Mouse (Mus musculus) ovary, postnatal 10 days (tissue): ENCODE data around the gene Padi2.
A peak's percentile ranks its signal among the peaks of the same experiment; 100 is the strongest.

Source experiments
- DNase-seq: peaks from one replicate; pipeline ENCODE4 v3.0.0; 2022; ENCODE audit warnings: low spot score

Gene Padi2

GRCm38 (mm10) chr4:140960781-140961466 is 54.8 kb downstream of the Padi2 start, which contains the start of gene Sdhb:
Sdhb (plus strand) TSS chr4:140961203.
- DNase-seq = peak; percentile 80

DNA sequence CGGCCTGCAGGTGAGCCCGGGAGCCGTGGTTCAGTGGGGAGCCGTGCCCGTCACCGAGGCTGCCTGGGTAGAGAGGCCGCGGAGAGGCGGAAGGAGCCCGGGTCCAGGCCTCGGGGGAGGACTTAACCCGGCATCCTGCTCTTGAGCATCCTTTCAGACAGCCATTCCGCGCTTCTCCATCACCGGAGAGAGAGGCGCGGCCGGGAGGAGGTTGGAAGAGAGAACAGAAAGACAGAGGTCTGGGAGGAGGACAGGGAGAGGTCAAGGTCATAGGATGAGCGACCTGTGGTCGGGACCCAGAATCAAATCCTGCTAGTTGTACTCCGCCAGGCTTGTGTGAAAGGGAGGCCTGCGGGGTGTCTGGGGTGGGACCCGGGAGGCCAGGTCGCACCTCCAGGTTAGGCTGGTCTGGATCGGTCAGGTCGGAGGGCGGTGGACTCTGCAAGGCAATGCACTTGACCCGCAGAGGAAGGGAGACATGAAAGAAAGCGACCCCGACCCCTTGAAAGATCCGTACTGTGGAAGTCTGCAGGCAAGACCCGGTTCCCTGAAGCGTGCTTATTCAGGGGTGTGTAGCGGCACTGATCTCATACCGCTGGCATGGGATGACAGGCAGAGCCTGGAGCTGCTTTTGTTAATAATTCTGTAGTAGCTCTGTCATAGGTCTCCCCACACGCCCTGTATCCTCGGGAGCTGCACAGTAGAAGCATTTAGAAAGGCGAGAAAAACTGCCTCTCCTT is 55.5 kb downstream of the Padi2 start:
- no peak for DNase-seq

DNA sequence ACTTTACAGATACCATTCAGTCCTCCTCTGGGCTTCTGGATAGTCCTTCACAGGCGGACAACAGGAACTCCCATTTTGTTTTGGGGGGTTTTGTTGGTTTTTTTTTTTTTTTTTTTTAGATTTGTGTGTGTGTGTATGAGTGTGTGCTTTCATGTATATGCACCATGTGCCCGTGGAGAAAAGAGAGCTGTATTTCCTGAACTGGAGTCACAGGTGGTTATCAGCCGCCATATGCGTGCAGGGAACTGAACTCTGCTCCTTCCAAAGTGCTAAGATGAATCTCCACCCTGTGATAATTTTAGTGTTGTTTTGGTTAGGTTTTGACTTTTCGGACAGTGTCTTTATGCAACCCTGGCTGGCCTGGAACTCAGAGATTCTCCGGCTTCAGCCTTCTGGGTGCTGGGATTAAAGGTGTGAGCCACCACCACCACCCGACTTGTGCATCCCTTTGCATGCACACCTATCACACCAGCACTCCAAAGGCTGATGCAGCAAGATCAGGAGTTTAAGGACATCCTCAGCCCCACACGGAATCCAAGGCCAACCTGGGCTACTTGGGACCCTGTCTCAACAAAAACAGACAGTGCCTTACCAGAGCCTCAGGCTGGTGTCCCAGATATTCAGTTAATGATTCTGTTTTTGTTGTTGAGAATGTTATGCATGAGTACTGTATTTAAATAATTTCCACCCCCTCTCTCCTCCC is 56.2 kb downstream of the Padi2 start:
- no peak for DNase-seq

DNA sequence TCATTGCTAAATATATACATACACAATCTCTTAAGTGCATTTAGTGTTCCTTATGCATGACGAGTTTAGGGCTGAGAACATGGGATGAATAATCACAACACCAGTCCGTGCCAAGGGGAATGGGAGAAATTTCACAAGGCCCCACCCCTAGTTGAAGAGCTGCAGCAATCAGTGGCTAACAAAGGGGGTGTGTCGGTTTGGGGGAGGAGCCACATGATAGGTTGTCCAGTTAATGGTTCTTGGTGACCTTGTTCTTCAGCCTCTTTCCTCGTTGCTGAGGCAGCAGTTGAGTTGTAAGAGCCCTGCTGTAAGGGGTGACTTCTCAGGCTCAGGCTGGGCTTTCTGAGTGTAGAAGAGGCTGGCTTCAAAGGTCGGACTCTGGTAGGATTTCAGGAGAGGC is 56.8 kb downstream of the Padi2 start:
- DNase-seq = no peak

- DNase-seq = no peak
Measured at GRCm38 (mm10) chr4:140963941-140964597, 57.9 kb downstream of the Padi2 start.

DNA sequence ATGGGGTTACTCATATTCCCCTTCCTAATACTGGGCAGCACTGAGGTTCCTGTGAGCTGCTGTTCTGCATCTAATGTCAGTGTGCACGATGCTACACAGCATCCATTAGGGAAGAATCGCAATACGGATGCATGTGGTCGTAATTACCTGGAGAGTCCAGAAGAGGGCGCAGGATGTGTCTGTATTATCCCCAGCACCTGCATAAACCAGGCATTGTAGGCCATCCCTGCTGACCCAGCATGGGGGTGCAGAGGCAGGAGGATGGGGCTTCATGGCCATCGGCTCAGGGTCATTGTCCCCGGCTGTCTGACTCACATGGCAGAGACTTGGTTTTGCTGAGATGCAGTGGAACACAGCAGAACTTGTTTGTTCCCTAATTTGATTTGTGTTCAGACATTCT is 58.5 kb downstream of the Padi2 start:
- no peak for DNase-seq

DNA sequence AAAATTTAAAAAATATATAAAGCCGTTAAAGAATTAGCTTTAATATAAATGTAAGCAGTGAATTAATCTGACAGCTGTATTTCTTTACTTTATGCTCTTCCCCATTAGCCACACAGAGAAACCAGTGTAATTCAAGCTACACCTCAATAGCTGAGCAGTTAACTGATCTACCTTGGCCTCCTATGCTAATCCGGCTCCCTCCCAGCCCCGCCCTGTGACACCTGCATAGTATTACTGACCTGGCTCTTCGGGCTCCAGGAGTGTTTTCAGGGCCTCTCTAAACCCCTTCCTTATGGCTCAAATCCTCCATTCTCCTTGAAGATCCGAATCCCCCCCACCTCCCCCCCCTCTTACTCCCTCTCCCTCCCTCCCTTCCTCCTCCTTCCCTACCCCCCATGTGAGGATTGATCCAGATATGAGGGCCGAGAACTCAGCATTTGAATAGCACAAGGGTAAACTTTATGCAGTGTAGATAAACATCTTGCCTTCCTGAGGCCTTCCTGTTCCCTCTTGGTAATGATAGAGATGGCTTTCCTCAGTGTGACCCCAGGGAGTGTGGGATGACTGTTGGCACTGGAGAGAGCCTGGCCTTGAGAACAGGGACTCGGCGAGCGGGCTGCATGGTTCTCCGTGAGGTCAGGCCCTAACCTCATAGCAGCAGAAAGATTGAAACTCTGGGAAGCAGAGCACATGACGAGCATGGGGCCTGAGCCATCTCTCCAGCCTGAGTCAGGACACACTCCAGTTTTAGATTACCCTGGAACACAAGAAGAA is 61.4 kb downstream of the Padi2 start:
- DNase-seq = no peak

- no peak for DNase-seq
Measured at GRCm38 (mm10) chr4:140971691-140972090, 65.5 kb downstream of the Padi2 start.

GRCm38 (mm10) chr4:140974408-140974807 is 68.3 kb downstream of the Padi2 start:
- no peak for DNase-seq

DNA sequence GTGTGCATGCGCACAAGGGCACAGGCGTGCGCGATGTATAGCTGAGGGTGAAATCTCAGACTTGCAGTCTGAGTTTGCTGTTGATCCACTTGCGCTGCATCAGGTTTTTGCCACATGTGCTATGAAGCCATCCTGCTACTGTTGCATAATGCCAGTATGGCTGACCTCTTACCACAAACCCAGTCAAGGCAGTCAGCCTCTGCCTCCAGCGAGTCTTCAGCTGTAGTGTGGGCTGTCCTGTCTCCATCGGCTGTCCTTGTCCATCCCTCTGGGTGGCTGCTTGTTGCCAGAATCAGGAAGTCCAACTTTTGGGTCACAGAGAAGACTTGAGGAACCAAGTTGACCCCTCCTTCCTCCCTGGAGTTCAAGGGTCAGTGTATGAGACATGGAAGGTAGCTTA is 69.2 kb downstream of the Padi2 start:
- no peak for DNase-seq

- DNase-seq = no peak
Measured at GRCm38 (mm10) chr4:140977278-140977677, 71.1 kb downstream of the Padi2 start.

DNA sequence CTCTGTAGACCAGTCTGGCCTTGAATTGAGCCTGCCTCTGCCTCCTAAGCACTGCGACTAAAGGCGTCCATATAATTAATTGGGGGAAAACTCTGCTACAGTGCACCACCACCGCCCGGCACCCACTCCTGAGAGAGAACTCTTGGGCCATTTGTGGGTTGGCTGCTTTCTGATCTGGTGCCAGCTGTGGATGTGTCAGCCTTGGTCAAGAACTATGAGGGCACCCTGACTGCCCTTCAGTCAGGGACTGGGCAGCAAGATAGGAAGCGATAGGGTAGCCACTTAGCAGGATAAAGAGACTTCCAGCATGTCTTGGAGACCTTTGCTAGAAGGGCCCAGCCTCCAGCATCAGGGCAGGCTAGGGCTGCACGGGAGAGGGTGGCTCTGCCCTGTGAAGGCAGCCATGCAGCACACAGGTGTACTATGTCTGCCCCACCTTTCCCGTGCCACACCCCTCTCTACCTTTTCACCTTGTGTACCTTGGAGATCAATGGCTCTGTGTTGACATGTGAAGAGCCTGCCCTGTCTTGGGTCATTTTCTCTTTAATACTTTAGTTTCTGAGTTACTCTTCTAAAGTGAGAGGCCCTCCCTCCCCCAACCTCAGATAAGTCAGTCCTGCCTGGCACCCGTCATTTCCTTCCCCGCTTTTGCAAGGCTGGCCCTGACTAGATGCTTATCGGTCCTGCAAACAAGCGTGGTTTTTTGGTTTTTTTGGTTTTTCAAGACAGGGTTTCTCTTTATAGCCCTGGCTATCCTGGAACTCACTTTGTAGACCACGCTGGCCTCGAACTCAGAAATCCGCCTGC is 71.9 kb downstream of the Padi2 start:
- no peak for DNase-seq

DNA sequence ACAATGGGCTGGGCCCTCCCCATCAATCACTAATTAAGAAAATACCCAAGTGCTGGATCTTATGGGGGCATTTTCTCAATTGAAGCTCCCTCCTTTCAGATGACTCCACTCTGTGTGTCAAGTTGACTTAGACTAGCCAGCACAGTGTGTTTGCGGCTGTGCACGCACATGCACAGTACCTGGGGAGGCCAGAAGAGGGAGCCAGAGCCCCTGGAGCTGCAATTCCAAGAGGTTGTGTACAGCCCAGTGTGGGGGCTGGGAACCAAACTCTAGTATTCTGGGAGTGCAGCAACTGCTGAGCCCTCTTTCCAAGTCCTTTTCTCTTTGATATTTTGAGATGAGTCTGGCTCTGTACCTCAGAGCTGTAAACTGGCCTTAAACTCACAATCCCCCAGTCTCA is 75.5 kb downstream of the Padi2 start:
- no peak for DNase-seq

DNA sequence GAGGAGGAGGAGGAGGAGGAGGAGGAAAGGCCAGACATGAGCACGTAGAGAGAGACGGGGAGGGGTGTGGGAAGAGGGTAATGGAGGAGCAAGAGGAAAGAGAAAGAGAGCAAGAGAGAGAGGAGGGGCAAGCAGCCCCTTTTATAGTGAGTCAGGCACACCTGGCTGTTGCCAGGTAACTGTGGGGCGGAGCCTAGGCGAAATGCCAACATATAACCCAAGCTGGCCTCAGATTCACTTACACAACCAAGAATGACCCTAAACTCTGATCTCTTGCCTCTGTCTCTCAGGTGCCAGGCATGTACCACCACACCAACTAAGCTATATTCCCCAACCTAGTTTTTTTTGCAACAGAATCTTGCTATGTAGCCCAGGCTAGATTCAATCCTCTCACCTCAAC is 76.7 kb downstream of the Padi2 start:
- DNase-seq = no peak

DNA sequence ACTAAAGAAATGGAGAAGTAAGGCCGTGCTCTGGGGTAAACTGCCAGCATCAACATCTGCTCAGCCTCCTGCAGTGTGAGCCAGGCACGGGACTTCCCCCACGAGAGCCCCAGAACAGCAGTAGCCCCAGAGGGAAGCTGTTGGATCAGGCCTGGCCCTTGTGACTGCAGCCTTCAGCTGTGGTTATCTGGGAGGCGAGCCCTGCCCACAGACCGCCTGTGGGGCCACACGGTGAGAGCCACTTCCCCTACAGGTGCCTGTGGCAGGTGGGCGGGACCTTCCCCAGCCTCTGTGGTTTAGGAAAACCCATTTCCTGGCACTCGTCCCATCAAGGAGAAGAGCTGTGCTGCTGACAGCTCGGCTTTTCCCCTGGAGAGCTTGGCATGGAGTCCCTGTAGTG is 77.3 kb downstream of the Padi2 start:
- DNase-seq = no peak

DNA sequence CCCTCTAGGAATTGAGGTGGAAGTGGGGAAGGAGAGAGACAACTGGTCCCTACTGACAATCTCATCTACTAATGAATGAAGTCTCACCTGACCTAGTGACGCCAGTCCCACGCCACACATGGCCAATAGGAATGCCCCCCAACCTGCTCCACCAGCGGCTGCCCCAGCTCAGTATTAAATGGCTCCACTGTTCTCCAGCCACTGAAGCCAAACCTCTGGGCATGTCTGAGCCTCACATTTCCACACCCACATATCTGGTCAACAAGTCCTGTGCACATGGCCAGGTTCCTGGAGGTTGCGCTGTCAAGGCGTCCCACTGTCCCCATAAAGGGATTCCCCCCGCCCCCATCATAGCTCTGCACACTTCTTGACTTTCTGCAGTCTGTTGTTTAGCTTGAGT is 78.4 kb downstream of the Padi2 start:
- no peak for DNase-seq

DNA sequence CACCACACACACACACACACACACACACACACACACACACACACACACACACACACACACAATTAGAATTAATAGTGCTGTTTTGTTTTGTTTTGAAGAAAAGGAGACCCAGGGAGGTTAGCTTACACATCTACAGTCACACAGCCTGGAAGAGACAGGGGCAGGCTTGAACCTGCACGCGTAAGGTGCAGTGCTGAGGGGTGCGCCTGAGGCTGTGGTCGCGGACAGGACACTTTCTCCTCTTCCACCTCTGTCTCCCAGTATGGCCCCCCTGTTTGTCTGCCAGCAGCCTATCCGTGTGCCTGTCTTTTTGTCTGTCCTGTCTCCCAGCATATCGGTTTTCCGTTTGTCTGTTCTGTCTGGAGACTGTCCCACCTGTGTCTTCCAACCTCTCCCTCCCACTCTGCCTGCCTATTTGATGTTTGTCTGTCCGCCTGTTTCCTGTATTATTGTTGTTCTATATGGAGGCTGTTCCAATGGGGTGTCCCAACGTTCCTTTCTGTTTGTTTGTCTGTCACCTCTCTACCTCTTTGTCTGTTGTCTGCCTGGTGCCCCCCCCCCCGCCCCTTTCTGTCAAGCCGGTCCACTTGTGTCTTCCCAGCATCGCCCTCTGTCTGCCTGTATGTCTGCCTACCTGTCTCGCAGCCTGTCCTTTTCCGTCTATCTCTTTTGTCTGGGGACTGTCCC is 80.0 kb downstream of the Padi2 start:
- no peak for DNase-seq

DNA sequence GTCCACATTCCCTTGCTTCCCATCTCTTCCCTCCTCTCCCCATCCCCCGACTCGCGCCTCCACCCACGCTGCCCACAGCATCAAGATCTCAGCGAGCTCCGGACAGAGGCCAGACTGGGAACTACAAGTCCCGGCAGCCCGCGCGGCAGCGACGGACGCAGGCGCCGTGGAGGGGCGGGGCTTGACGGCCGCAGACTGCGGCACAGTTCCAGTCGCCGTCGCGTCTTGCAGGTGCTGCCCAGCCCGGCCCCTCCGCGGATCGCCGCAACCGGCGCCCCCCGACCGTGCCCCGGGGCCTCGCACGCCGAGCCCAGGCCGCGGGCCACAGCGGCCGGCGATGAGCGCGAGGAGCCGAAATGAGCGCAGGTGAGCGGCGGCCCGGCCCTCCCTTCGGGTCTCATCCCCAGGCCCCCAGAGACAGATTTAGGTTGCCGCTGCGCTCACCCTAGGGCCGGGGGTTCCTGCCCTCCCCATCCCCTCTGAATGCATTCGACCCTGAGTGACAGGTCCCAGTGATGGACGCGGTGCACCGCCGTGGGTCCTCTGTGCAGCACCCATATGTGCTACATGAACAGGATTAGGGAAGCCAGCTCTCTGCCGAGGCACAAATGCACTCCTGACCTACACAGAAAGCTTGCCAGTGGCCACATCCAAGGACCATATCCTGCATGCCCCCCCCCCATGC is 80.7 kb downstream of the Padi2 start, which contains the start of gene Atp13a2:
Atp13a2 (plus strand) TSS at position 163 of the 685 bp plus-strand sequence.
- peak; percentile 84 for DNase-seq

DNA sequence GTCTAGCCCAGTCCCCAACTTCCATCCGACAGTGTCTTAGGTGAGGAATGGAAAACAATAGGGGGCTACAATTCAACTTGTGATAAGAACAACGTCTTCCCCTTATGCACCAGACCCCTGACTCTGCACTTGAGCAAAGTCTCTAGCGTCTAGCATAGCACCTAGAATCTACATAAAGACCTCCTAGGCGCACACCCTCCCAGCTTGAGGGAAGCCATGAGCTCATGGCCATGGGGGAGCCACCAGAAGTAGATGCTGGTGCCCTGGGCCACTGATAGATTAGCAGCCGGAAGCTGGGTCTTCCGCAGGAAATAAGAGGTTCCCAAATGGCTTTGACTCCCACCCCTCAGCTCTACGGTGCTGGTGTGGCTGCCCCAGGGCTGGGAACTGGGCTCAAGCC is 81.3 kb downstream of the Padi2 start:
- no peak for DNase-seq
